Mouse (Mus musculus) heart, adult 2 months (tissue): ENCODE data around the gene Eya4. TPM values are rescaled to one million over a fixed set of nuclear protein-coding genes. Genes with fewer than 3 reads are reported as not detected.

ENCODE experiments used
- DNase-seq, 2 experiments: peaks; one replicate each; pipeline ENCODE4 v3.0.0; 2021
- H3K27ac ChIP-seq: fragments of 200-600 bp; 2 replicates; pipeline ENCODE4 v1.8.1; 2022
- H3K27me3 ChIP-seq: fragments of 200-500 bp; 2 replicates; pipeline ENCODE4 v1.6.1; 2012; ENCODE audit warnings: mild to moderate bottlenecking, low read length, inconsistent platforms, mixed read lengths; ENCODE audit not compliant: control insufficient read depth, insufficient read depth
- H3K36me3 ChIP-seq: fragments of 200-500 bp; 2 replicates; pipeline ENCODE4 v1.6.1; 2012; ENCODE audit warnings: low read length, inconsistent platforms; ENCODE audit not compliant: control insufficient read depth, insufficient read depth
- H3K4me1 ChIP-seq: fragments of 200-500 bp; 2 replicates; pipeline ENCODE4 v1.6.1; 2011; ENCODE audit warnings: low read length; ENCODE audit not compliant: control insufficient read depth, insufficient read depth
- H3K4me3 ChIP-seq: fragments of 200-600 bp; 2 replicates; pipeline ENCODE4 v1.8.1; 2022
- H3K79me2 ChIP-seq: fragments of 200-500 bp; replicated peaks from 2 replicates; pipeline ENCODE4 v1.6.1; 2012; ENCODE audit warnings: mild to moderate bottlenecking, inconsistent platforms, low read length, moderate library complexity, mixed read lengths; ENCODE audit not compliant: control insufficient read depth, insufficient read depth
- H3K9ac ChIP-seq: fragments of 200-500 bp; 2 replicates; pipeline ENCODE4 v1.6.1; 2012; ENCODE audit warnings: low read depth, mild to moderate bottlenecking, control low read depth, inconsistent platforms, low read length, mixed read lengths
- CTCF ChIP-seq: fragments of 200-600 bp; IDR thresholded peaks from 2 replicates; pipeline ENCODE4 v1.8.1; 2022; ENCODE audit warnings: antibody characterized with exemption, mild to moderate bottlenecking, moderate library complexity
- EP300 ChIP-seq: fragments of 200-500 bp; IDR thresholded peaks from 2 replicates; pipeline ENCODE4 v1.6.1; 2011; ENCODE audit warnings: low read depth, low read length, control low read depth; ENCODE audit not compliant: insufficient read depth
- POLR2A ChIP-seq: fragments of 200-500 bp; IDR thresholded peaks from 2 replicates; pipeline ENCODE4 v1.6.1; 2011; ENCODE audit warnings: mild to moderate bottlenecking, low read depth, low read length, control low read depth; ENCODE audit not compliant: insufficient read depth
- WGBS: fragments of 180-500 bp; shearing (Covaris S2); methylation state at CpG from one replicate; pipeline ENCODE4 v1.1.7; 2018; 5-methylcytosine and 5-hydroxymethylcytosine counted together
- intact Hi-C: fragments of 180-260 bp; cut with DNase I; formaldehyde crosslinking; loops from one replicate; pipeline ENCODE4 v1.15.1; 2025
- polyA plus RNA-seq: library from polyadenylated mRNA; depleted of rRNA; stranded (reverse); fragments of >200 nt; gene quantifications from 2 replicates; pipeline ENCODE4 v1.2.3, GENCODE M21; 2012
- total RNA-seq, 2 experiments: library from RNA; stranded (reverse); gene quantifications; 2 replicates each; pipeline ENCODE4 v1.2.3; 2021

The Eya4 gene
- total and polyA plus RNA-seq, 3 experiments: 0.16 to 0.23 (median 0.23) TPM

- TF ChIP-seq POLR2A (no peak), CTCF (peak; percentile 72)
- no peak overlapping the region for H3K9ac ChIP-seq
Measured at GRCm38 (mm10) chr10:23086352-23087215, 264.0 kb downstream of the Eya4 start.

GRCm38 (mm10) chr10:23081548-23081828 is 269.1 kb downstream of the Eya4 start:
- no peaks in the 10 kb centered on the region; the same call in 1 of the 2 replicates for H3K4me1 ChIP-seq
- no peak overlapping the region for H3K4me3 ChIP-seq
- no peak overlapping the region for H3K9ac ChIP-seq
- intact Hi-C loops: loop anchor here (2.0 to 5.0 kb wide), 4 partner anchors 301 to 696 kb away; no protein-coding TSS in a partner anchor
- no peak for DNase-seq
- H3K27me3 ChIP-seq: no peaks in the 10 kb centered on the region
- no peak overlapping the region for H3K27ac ChIP-seq
- TF ChIP-seq POLR2A: no peak
- TF ChIP-seq CTCF: no peak
- no peak for TF ChIP-seq EP300
- no peaks in the 10 kb centered on the region for H3K36me3 ChIP-seq
- no peaks in the 10 kb centered on the region for H3K79me2 ChIP-seq
- 14% methylated on average over 4 of the region's 4 CpGs for WGBS

More at GRCm38 (mm10) chr10:23086352-23087215, 264.0 kb downstream of the Eya4 start:
- H3K27ac ChIP-seq: no peak overlapping the region
- H3K36me3 ChIP-seq: no peaks in the 10 kb centered on the region
- no peaks in the 10 kb centered on the region for H3K4me1 ChIP-seq
- intact Hi-C loops: loop anchor here (2.0 kb wide), 1 partner anchor 524 kb away; no protein-coding TSS in a partner anchor
- H3K4me3 ChIP-seq: no peak overlapping the region
- peak; percentile 11 to 51 for DNase-seq
- 60% methylated on average over 21 of the region's 21 CpGs for WGBS
- H3K79me2 ChIP-seq: no peaks in the 10 kb centered on the region
- no peaks in the 10 kb centered on the region for H3K27me3 ChIP-seq

- Histone ChIP-seq H3K36me3 (no peaks in the 10 kb centered on the region), H3K79me2 (no peaks in the 10 kb centered on the region), H3K27me3 (no peaks in the 10 kb centered on the region), H3K27ac (no peak overlapping the region), H3K4me1 (no peaks in the 10 kb centered on the region; the same call in 1 of the 2 replicates), H3K9ac (no peak overlapping the region), H3K4me3 (no peak overlapping the region)
- peak; percentile 73 to 89 for DNase-seq
- WGBS: 35% methylated on average over 24 of the region's 24 CpGs
- intact Hi-C loops: loop anchor here (2.0 to 5.0 kb wide), 4 partner anchors 300 to 696 kb away; no protein-coding TSS in a partner anchor
- TF ChIP-seq EP300 (peak; percentile 65; the same call in 1 of the 2 replicates), POLR2A (no peak), CTCF (peak; percentile 96)
Measured at GRCm38 (mm10) chr10:23080749-23081547, 269.6 kb downstream of the Eya4 start.

GRCm38 (mm10) chr10:23076691-23077385 is 273.7 kb downstream of the Eya4 start:
- no peaks in the 10 kb centered on the region; the same call in 1 of the 2 replicates for H3K4me1 ChIP-seq
- H3K79me2 ChIP-seq: no peaks in the 10 kb centered on the region
- peak; percentile 40 to 51 for DNase-seq
- TF ChIP-seq POLR2A (peak; percentile 57; the same call in 1 of the 2 replicates), EP300 (no peak), CTCF (no peak)
- WGBS: 31% methylated on average over 21 of the region's 21 CpGs
- H3K27ac ChIP-seq: peak overlapping the region; percentile 20
- peak overlapping the region; percentile 32 for H3K4me3 ChIP-seq
- H3K27me3 ChIP-seq: no peaks in the 10 kb centered on the region
- intact Hi-C loops: loop anchor here (2.0 to 10.0 kb wide), 2 partner anchors 202 to 256 kb away; partner anchors contain the start of gene Tcf21
- H3K9ac ChIP-seq: peak overlapping the region; percentile 62
- no peaks in the 10 kb centered on the region for H3K36me3 ChIP-seq

- Histone ChIP-seq H3K4me3 (no peak overlapping the region), H3K4me1 (no peaks in the 10 kb centered on the region; the same call in 1 of the 2 replicates), H3K79me2 (no peaks in the 10 kb centered on the region), H3K9ac (no peak overlapping the region), H3K27ac (no peak overlapping the region), H3K27me3 (no peaks in the 10 kb centered on the region), H3K36me3 (no peaks in the 10 kb centered on the region)
- TF ChIP-seq CTCF: no peak
- TF ChIP-seq POLR2A: no peak
- WGBS: 67% methylated on average over 2 of the region's 2 CpGs
- no peak for DNase-seq
- intact Hi-C loops: loop anchor here (10.0 kb wide), 1 partner anchor 199 kb away; no protein-coding TSS in a partner anchor
Measured at GRCm38 (mm10) chr10:23073431-23073830, 277.2 kb downstream of the Eya4 start.
